Comparison of ENCODE assay signal across 1 mouse cellular context in genomic region chr3:96254683-96255355, GRCm38 (mm10).
A peak's percentile ranks its signal among the peaks of the same experiment; 100 is the strongest.
TF ChIP-seq lines count a peak whose summit lies in the region.

No protein-coding gene starts in this region.

TF ChIP-seq in MEL, 35 proteins besides CTCF, POLR2A, EP300 and RAD21:
- TF ChIP-seq MYB (IDR thresholded peaks at IDR 0.05; ENCODE audit: low read depth, low read length) (no peak), POLR2AphosphoS5 (IDR thresholded peaks at IDR 0.05; ENCODE audit: borderline replicate concordance, low read depth, low read length) (no peak), CHD1 (IDR thresholded peaks at IDR 0.05; ENCODE audit: low read depth, low read length) (no peak), KAT2A (conservative IDR thresholded peaks at IDR 0.05; ENCODE audit: low read depth, low read length) (no peak), TCF12 (IDR thresholded peaks at IDR 0.05; ENCODE audit: low read depth, low read length) (no peak), E2F4 (IDR thresholded peaks at IDR 0.05; ENCODE audit: borderline replicate concordance, low read depth, low read length) (no peak), TAL1 (IDR thresholded peaks at IDR 0.05; ENCODE audit: low read length) (peak; percentile 95), MAX (IDR thresholded peaks at IDR 0.05; ENCODE audit: low read length) (no peak)
